Mouse (Mus musculus) small intestine, adult 2 months (tissue): ENCODE data around the gene Krtap9-1.

Experiments used
- CTCF ChIP-seq: fragments of 200-500 bp; IDR thresholded peaks from 2 replicates; pipeline ENCODE4 v1.5.1; 2012; ENCODE audit warnings: low read depth, mild to moderate bottlenecking, control low read depth, inconsistent platforms, low read length, moderate library complexity, mixed read lengths; ENCODE audit not compliant: insufficient replicate concordance, insufficient read length; ENCODE audit errors: extremely low read depth
- POLR2A ChIP-seq: fragments of 200-500 bp; IDR thresholded peaks from 2 replicates; pipeline ENCODE4 v1.6.1; 2012; ENCODE audit warnings: low read depth, mild to moderate bottlenecking, control low read depth, inconsistent platforms, low read length, moderate library complexity

DNA sequence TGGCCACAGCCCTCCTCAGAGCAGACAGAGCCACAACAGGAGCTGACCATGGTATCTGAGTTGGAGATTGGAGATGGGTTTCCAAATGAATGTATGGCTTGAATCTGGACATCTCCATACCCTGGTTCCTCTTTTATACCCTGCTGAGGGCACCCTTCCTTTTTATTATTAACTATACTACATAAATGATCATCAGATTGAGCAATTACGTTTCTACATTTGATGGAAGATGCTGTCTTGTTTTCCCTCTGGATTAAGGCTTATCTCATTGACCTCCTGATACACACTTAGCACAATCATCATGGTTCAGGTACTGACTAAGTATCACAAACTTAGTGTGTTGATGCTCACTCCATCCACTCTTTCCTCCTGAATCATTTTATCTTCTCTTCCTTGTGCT lies 35.2 kb upstream of the Krtap9-1 start, which contains the start of gene 2300003K06Rik:
- TF ChIP-seq CTCF (no peak), POLR2A (no peak)
